Mouse (Mus musculus) stomach, postnatal 0 days (tissue): Measurements from ENCODE around the gene Tacr2.

Experiments
- CTCF ChIP-seq: IDR thresholded peaks from 2 replicates; pipeline ENCODE4 v1.5.1; 2016; ENCODE audit warnings: antibody characterized with exemption, low read depth, mild to moderate bottlenecking, moderate library complexity
- EP300 ChIP-seq: optimal IDR thresholded peaks from 2 replicates; pipeline ENCODE3; 2016; ENCODE audit warnings: antibody characterized with exemption

GRCm38 (mm10) chr10:62308896-62309491 is 56.8 kb downstream of the Tacr2 start:
- TF ChIP-seq CTCF (no peak), EP300 (no peak)
